Mouse (Mus musculus): ENCODE measurements around the gene Itpka. TPM values are rescaled to one million over a fixed set of nuclear protein-coding genes. Genes with fewer than 3 reads are reported as not detected.

The Itpka gene
- total RNA-seq, 2 experiments from 2014 or later: 284 to 311 TPM

GRCm38 (mm10) chr2:119749260-119749659 is 7.1 kb downstream of the Itpka start:
- no peak for DNase-seq (ENCODE audit: low spot score in 2 of 2)

DNA sequence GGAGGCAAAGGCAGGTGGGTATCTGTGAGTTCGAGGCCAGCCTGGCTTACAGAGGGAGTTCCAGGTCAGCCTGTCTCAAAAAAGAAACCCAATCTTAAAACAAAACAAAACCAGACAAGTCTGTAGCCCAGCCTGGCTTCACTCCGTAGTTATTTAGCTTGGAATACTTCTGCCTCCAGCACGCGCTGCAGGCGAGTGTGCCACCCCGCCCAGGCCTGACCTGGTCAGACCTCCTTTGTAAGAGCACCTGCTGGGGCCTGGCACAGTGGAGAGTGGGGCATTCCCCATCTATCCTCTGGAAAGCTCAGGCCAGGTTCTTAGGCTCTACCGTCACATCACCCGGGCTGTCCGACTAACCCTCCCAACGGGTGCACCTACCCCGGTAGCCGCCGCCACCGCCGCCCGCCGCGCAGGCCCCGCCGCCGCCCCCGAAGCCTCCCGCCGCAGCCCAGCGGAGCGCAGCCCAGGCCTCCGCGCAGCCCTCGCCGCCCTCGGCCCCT is 15.5 kb downstream of the Itpka start:
- DNase-seq (ENCODE audit: low spot score in 2 of 2): no peak

- no peak for DNase-seq (ENCODE audit: low spot score in 2 of 2)
Measured at GRCm38 (mm10) chr2:119758101-119758843, 16.1 kb downstream of the Itpka start.

DNA sequence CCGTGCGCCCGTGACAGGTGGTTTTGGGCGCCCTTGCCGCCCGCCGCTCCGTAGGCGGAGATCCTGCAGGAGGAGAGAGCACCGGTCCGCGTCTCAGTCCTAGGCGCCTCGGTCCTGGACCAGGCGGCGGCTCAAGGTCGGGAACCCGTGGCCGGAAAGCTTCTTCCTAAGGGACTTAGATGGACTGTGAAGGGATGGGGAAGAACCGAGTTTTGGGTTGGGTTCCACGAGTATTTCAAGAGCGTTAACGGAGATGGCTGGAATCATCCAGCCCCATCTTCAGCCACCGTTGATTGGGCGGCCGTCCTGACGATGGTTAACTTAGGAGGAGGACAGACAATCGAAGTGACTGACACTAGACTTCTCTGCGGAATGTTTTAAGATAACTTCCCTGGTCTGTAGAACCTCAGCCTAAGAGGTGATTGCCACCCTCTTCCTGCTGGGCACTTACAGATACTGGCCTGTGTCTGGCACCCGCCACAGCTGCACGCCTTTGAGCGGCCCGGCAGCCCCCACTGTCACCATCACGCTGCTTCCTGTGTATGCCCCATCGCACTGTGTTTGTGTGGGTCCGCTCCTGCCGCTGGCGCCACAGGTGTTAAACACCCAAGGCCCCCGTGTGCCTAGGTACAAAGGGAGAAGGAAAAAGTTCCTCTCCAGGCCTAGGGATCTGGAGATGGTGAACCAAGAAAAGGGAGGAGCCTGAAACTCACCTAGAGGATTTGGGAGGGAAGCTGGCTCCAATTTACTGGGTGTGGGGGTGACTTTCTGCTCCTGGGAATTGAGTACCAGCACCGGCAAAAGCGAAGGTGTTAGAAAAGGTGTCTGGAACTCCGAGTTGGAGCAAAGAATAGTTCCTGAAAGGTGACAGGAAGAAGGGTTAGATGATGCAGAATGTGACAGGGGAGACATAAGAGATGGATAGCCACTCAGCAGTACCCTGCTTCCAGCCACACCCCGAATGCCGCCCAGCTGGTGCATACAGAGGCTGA is 17.0 kb downstream of the Itpka start:
- DNase-seq (ENCODE audit: low spot score in 2 of 2): no peak

- DNase-seq (ENCODE audit: low spot score in 2 of 2): no peak
Measured at GRCm38 (mm10) chr2:119760251-119760650, 18.1 kb downstream of the Itpka start, which contains the start of gene Ltk. Gene Ltk, minus strand, starts transcription at chr2:119760431.

- no peak for DNase-seq (ENCODE audit: low spot score in 2 of 2)
Measured at GRCm38 (mm10) chr2:119762276-119762675, 20.1 kb downstream of the Itpka start.

DNA sequence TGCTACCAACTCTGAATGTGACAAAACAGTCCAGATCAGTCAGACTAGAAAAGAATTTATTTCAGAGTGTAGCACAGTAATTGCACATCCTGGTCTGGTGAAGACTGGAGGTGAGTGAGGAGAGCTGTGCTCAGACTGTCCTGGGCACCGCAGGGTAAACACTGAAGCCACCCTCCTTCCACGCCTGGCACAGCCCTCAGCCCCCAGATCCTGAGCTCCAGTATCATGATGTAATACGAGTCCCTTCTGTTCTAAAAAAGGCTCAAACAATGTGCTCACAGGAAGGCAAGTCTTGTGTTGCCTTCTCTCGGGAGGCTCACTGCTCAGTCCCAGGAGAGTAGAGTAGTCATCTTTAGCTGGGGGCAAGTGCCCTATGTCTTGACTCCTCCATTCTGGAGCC is 21.8 kb downstream of the Itpka start:
- DNase-seq (ENCODE audit: low spot score in 2 of 2): no peak

DNA sequence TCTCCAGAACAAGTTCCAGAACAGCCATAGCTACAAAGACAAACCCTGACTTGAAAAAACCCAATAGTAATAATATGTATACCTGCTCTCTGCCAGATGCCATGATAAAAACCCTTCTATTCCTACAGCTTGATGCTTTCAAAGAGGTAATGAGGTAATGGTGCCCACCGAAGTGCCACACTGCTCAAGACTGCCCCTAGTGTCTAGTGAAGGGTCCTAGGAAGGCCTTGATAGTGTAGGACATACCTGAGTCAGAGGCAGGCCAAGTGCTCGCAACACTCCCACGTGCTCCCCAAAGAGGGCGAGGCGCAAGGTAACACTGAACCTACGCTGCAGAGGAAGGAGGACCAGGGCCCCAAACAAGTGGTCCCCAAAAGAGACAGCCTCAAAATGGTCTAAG is 25.1 kb downstream of the Itpka start:
- DNase-seq (ENCODE audit: low spot score in 2 of 2): no peak

GRCm38 (mm10) chr2:119787206-119787883 is 45.2 kb downstream of the Itpka start, which contains the start of gene Rpap1:
Gene Rpap1, minus strand, starts transcription at chr2:119787537.
- DNase-seq (ENCODE audit: low spot score in 2 of 2): peak; percentile 83 to 89

DNA sequence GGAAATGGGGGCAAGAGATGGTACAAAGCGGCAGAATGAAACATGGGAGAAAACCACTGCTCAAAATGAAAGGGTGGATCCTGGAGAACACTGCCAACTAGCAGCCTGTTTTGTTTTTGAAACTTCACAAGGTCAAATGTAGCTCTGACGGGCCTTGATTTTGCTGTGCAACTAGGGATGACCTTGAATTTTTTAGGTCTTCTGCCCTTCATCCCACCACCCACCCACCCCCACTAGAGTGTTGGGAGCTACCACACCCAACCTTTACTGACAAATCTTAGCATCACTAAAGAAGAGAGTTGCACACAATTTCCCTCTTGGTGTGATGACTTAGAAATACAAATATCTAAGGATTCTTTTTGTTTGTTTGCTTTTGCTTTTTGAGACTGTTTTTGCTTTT is 47.9 kb downstream of the Itpka start:
- DNase-seq (ENCODE audit: low spot score in 2 of 2): no peak

GRCm38 (mm10) chr2:119797279-119797783 is 55.2 kb downstream of the Itpka start, which contains the start of gene Tyro3:
Gene Tyro3, plus strand, starts transcription at chr2:119797733.
- no peak for DNase-seq (ENCODE audit: low spot score in 2 of 2)

DNA sequence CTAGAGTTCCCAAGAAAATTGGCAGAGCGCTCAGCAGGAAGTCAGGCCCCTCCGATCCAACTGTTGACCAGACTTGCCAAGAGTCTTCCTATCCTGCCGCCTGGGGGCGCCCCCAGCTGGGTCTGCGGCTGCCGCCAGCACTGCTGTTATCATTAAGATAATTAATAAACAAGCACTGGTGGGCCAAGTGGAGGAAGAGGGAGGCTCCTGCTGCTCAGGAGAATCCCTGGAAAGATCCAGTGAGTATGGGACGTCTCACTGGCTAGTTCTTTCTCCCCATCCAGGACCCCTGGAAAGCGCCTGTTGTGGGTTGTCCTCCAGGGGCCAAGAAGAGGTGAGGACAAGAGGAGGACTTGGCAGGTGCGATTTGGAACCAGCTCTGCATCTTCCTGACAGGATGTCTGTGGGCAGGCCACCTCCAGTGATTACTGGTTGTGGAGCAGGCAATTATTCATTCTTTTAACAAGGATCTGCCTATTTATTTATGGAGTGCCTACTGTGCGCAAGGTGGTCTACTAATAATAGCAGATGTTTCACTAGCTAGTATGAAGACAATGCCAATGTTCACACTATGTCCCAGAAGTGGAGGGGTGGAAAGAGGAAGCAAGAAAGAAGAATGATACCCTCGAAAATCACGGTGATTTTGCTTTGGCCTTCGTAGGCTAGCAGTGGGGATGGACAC is 56.2 kb downstream of the Itpka start:
- peak in 1 of 2 experiments; percentile 70 for DNase-seq (ENCODE audit: low spot score in 2 of 2)

DNA sequence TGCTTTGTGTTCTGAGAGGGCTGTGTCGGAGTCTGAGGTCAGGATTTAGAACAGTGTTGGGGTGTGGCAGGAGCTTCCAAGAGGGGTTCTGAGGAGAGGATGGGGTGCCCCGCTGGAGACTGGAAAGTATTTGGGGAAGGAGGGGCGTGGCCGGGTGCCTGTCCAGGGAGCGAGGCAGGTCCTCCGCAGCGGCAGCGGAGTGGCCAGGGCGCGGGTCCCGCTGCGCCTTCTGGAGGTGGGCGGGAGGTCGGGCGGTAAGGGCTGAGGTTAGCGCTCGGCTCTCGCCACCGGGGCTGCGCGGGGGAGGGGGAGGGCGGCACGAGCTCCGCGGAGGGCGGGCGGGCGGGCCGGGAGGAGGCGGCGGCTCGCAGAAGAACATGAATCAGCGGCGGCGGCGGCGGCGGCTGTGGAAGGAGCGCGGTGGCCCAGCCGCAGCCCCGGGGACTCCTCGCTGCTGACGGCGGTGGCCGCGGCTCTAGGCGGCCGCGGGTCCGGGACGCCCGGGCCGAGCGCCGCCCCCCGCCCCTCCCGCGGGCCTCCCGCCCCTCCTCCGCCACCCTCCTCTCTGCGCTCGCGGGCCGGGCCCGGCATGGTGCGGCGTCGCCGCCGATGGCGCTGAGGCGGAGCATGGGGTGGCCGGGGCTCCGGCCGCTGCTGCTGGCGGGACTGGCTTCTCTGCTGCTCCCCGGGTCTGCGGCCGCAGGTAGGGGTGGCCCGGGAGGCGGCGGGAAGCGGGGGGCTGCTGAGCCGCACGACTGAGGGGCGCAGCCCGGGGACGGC is 57.2 kb downstream of the Itpka start:
- DNase-seq (ENCODE audit: low spot score in 2 of 2): no peak

- no peak for DNase-seq (ENCODE audit: low spot score in 2 of 2)
Measured at GRCm38 (mm10) chr2:119799961-119800550, 57.9 kb downstream of the Itpka start.

Other genes starting within 250 kb of the Itpka start
- gene Exd1, start 194.7 kb upstream of the Itpka start, total RNA-seq (2021): under 1 TPM; 0.64 to 0.76 TPM
- 100 to 1,000 TPM; 154 to 166 TPM for gene Chp1, start 194.6 kb upstream of the Itpka start, total RNA-seq (2021)
- under 1 TPM; 0.51 to 0.62 TPM for gene Nusap1, start 124.0 kb upstream of the Itpka start, total RNA-seq (2021)
- gene Oip5, start 123.9 kb upstream of the Itpka start, total RNA-seq (2021): 1 to 10 TPM in 1 of 2 experiments, under 1 TPM in 1; 0.79 to 1.2 TPM
- gene Ndufaf1, start 79.5 kb upstream of the Itpka start, total RNA-seq (2021): 10 to 100 TPM; 30.1 to 35.2 TPM
- 10 to 100 TPM; 60.9 to 61.1 TPM for gene Rtf1, start 67.3 kb upstream of the Itpka start, total RNA-seq (2021)
- 10 to 100 TPM; 12.5 to 15.8 TPM for gene Ltk, start 18.1 kb downstream of the Itpka start, total RNA-seq (2021)
- gene Rpap1, start 45.2 kb downstream of the Itpka start, total RNA-seq (2021): 10 to 100 TPM; 17.7 to 19.2 TPM
- gene Tyro3, start 55.4 kb downstream of the Itpka start, total RNA-seq (2021): 10 to 100 TPM; 87.5 to 93.6 TPM
- 10 to 100 TPM; 69.2 to 71.2 TPM for gene Mga, start 154.9 kb downstream of the Itpka start, total RNA-seq (2021)
- gene Mapkbp1, start 230.4 kb downstream of the Itpka start, total RNA-seq (2021): 10 to 100 TPM; 39.3 to 40.4 TPM

All from layer of hippocampus, adult 18-20 months (tissue).